Mouse (Mus musculus) frontal cortex, adult (tissue): Measurements from ENCODE around the gene Ppp1r35.

Experiments used
- ATAC-seq: cut with Nextera tagmentation; 2 replicates; pipeline ENCODE4 v1.9.2; 2017; ENCODE audit warnings: mild to moderate bottlenecking, moderate library complexity, mixed read lengths; ENCODE audit not compliant: low TSS enrichment

Ppp1r35 gene

GRCm38 (mm10) chr5:137751221-137751887, 27.3 kb upstream of the Ppp1r35 start:
- ATAC-seq: no peak

- no peak for ATAC-seq
These were observed 26.7 kb upstream of the Ppp1r35 start for GRCm38 (mm10) chr5:137751988-137752387.

- ATAC-seq: no peak
These were observed 25.4 kb upstream of the Ppp1r35 start for GRCm38 (mm10) chr5:137753111-137753832.

GRCm38 (mm10) chr5:137755425-137755824, 23.2 kb upstream of the Ppp1r35 start:
- no peak for ATAC-seq

- ATAC-seq: no peak
These were observed 22.5 kb upstream of the Ppp1r35 start for GRCm38 (mm10) chr5:137756106-137756505.

GRCm38 (mm10) chr5:137756882-137757661, 21.6 kb upstream of the Ppp1r35 start:
- peak; percentile 42 for ATAC-seq

GRCm38 (mm10) chr5:137757887-137758286, 20.8 kb upstream of the Ppp1r35 start:
- 0 out of 2 replicates have a peak, but pooled peaks have one; percentile 18 for ATAC-seq

- no peak for ATAC-seq
These were observed 19.6 kb upstream of the Ppp1r35 start for GRCm38 (mm10) chr5:137758921-137759534.

GRCm38 (mm10) chr5:137759971-137760412, 18.7 kb upstream of the Ppp1r35 start:
- ATAC-seq: peak; percentile 74

- ATAC-seq: no peak
These were observed 13.9 kb upstream of the Ppp1r35 start for GRCm38 (mm10) chr5:137764609-137765340.

- ATAC-seq: no peak
These were observed 12.4 kb upstream of the Ppp1r35 start for GRCm38 (mm10) chr5:137766270-137766669.

- no peak for ATAC-seq
These were observed 10.2 kb upstream of the Ppp1r35 start for GRCm38 (mm10) chr5:137768475-137768874.

- ATAC-seq: peak; percentile 38; the same call in 1 of the 2 replicates
These were observed 7.9 kb upstream of the Ppp1r35 start for GRCm38 (mm10) chr5:137770709-137771108.

- ATAC-seq: no peak
These were observed 5.9 kb upstream of the Ppp1r35 start for GRCm38 (mm10) chr5:137772755-137773154.

GRCm38 (mm10) chr5:137775587-137776290, 2.9 kb upstream of the Ppp1r35 start:
- no peak for ATAC-seq

GRCm38 (mm10) chr5:137776408-137776918, 2.2 kb upstream of the Ppp1r35 start:
- ATAC-seq: no peak

- ATAC-seq: no peak
These were observed 1.3 kb upstream of the Ppp1r35 start for GRCm38 (mm10) chr5:137777267-137777845.

GRCm38 (mm10) chr5:137779053-137779933, 644 bp downstream of the Ppp1r35 start:
- peak; percentile 27 for ATAC-seq

- ATAC-seq: no peak
These were observed 3.0 kb downstream of the Ppp1r35 start for GRCm38 (mm10) chr5:137781661-137782060.
